Mouse (Mus musculus) CH12.LX (cell line): ENCODE data around the gene Cbx4. TPM values are rescaled to one million over a fixed set of nuclear protein-coding genes. Genes with fewer than 3 reads are reported as not detected.

Experiments
- DNase-seq: peaks from one replicate; pipeline ENCODE4 v3.0.0-alpha.2; 2013; ENCODE audit errors: extremely low read depth
- H3K27ac ChIP-seq: 2 replicates; pipeline ENCODE4 v1.5.1; 2012; ENCODE audit warnings: low read depth, mild to moderate bottlenecking, control low read depth, moderate library complexity; ENCODE audit not compliant: insufficient read depth
- H3K27me3 ChIP-seq: replicated peaks from 2 replicates; pipeline ENCODE3; 2012; ENCODE audit warnings: inconsistent platforms
- H3K36me3 ChIP-seq, 2 experiments: replicated peaks in 1 of 2; 2 replicates each; pipeline versions ENCODE3 to v1.6.1; 2012; ENCODE audit warnings: inconsistent platforms in 1 of 2, low read length in 1 of 2, mild to moderate bottlenecking in 1 of 2, mixed read lengths in 1 of 2, moderate library complexity in 1 of 2; ENCODE audit not compliant: control insufficient read depth in 1 of 2, insufficient read depth in 1 of 2
- H3K4me1 ChIP-seq, 2 experiments: 2 replicates each; pipeline ENCODE4 v1.6.1; 2012; ENCODE audit warnings: inconsistent platforms in 1 of 2, moderate library complexity in 1 of 2; ENCODE audit not compliant: insufficient read depth in 2 of 2, control insufficient read depth in 1 of 2
- H3K4me2 ChIP-seq: 2 replicates; pipeline ENCODE4 v1.6.1; 2012; ENCODE audit warnings: low read depth, mild to moderate bottlenecking, control low read depth; ENCODE audit not compliant: poor library complexity, insufficient read depth, severe bottlenecking
- H3K4me3 ChIP-seq, 3 experiments: fragments of 150-350 bp in 1 of 3; sonication (generic) in 1 of 3; replicated peaks in 1 of 3; 2 replicates each; pipeline versions ENCODE3 to v1.5.1; 2011 to 2012; ENCODE audit warnings: low read depth in 2 of 3, low read length in 2 of 3, mild to moderate bottlenecking in 2 of 3, moderate library complexity in 2 of 3, control low read depth in 1 of 3, improper control_type of control experiment in 1 of 3, inconsistent platforms in 1 of 3, mixed read lengths in 1 of 3; ENCODE audit not compliant: poor library complexity in 1 of 3
- H3K79me2 ChIP-seq: replicated peaks from 2 replicates; pipeline ENCODE4 v1.6.1; 2012; ENCODE audit warnings: mild to moderate bottlenecking, moderate library complexity; ENCODE audit not compliant: control insufficient read depth, poor library complexity, insufficient read depth, severe bottlenecking; ENCODE audit errors: extremely low read depth
- H3K9ac ChIP-seq: 2 replicates; pipeline ENCODE4 v1.6.1; 2012; ENCODE audit warnings: low read depth, mild to moderate bottlenecking, control low read depth, moderate library complexity; ENCODE audit not compliant: insufficient read depth
- H3K9me3 ChIP-seq: replicated peaks from 2 replicates; pipeline ENCODE3; 2012; ENCODE audit warnings: low read length, inconsistent platforms, mixed read lengths
- BHLHE40 ChIP-seq: IDR thresholded peaks from 2 replicates; pipeline ENCODE4 v1.6.1; 2011; ENCODE audit warnings: mild to moderate bottlenecking, low read depth, low read length, improper control_type of control experiment
- CHD1 ChIP-seq: IDR thresholded peaks from 2 replicates; pipeline ENCODE4 v1.6.1; 2012; ENCODE audit warnings: low read depth, low read length, improper control_type of control experiment, inconsistent platforms
- CHD2 ChIP-seq: IDR thresholded peaks from 2 replicates; pipeline ENCODE4 v1.6.1; 2011; ENCODE audit warnings: low read length, improper control_type of control experiment
- CTCF ChIP-seq, 2 experiments: IDR thresholded peaks in 1 of 2; conservative IDR thresholded peaks in 1 of 2; 2 replicates each; pipeline ENCODE4 v1.5.1; 2011 to 2012; ENCODE audit warnings: low read depth in 2 of 2, low read length in 2 of 2, improper control_type of control experiment in 1 of 2, inconsistent platforms in 1 of 2, mild to moderate bottlenecking in 1 of 2, moderate library complexity in 1 of 2
- E2F4 ChIP-seq: IDR thresholded peaks from 2 replicates; pipeline ENCODE4 v1.6.1; 2011; ENCODE audit warnings: low read depth, low read length, improper control_type of control experiment; ENCODE audit not compliant: insufficient replicate concordance
- ELF1 ChIP-seq: IDR thresholded peaks from 2 replicates; pipeline ENCODE4 v1.6.1; 2014; ENCODE audit warnings: low read depth, mild to moderate bottlenecking, inconsistent platforms, low read length, improper control_type of control experiment
- EP300 ChIP-seq: IDR thresholded peaks from 2 replicates; pipeline ENCODE4 v1.6.1; 2011; ENCODE audit warnings: low read length, improper control_type of control experiment
- ETS1 ChIP-seq: conservative IDR thresholded peaks from 2 replicates; pipeline ENCODE4 v1.6.1; 2012; ENCODE audit warnings: low read depth, mild to moderate bottlenecking, inconsistent platforms, low read length, improper control_type of control experiment, moderate library complexity
- GABPA ChIP-seq: IDR thresholded peaks from 2 replicates; pipeline ENCODE4 v1.6.1; 2012; ENCODE audit warnings: low read depth, low read length, improper control_type of control experiment, inconsistent platforms; ENCODE audit not compliant: insufficient replicate concordance
- HCFC1 ChIP-seq: IDR thresholded peaks from 2 replicates; pipeline ENCODE4 v1.6.1; 2012; ENCODE audit warnings: low read depth, mild to moderate bottlenecking, inconsistent platforms, low read length, improper control_type of control experiment
- IRF4 ChIP-seq: IDR thresholded peaks from 2 replicates; pipeline ENCODE4 v1.6.1; 2014; ENCODE audit warnings: low read depth, mild to moderate bottlenecking, inconsistent platforms, low read length, improper control_type of control experiment
- JUN ChIP-seq: IDR thresholded peaks from 2 replicates; pipeline ENCODE4 v1.6.1; 2011; ENCODE audit warnings: low read depth, mild to moderate bottlenecking, low read length, improper control_type of control experiment, moderate library complexity; ENCODE audit not compliant: insufficient read depth
- JUND ChIP-seq: conservative IDR thresholded peaks from 2 replicates; pipeline ENCODE4 v1.6.1; 2011; ENCODE audit warnings: low read depth, low read length, improper control_type of control experiment
- KAT2A ChIP-seq: IDR thresholded peaks from 2 replicates; pipeline ENCODE4 v1.6.1; 2012; ENCODE audit warnings: low read length, improper control_type of control experiment, inconsistent platforms; ENCODE audit not compliant: insufficient replicate concordance
- MAFK ChIP-seq: IDR thresholded peaks from 2 replicates; pipeline ENCODE4 v1.6.1; 2011; ENCODE audit warnings: low read length, improper control_type of control experiment; ENCODE audit not compliant: insufficient replicate concordance
- MAX ChIP-seq: IDR thresholded peaks from 2 replicates; pipeline ENCODE4 v1.6.1; 2011; ENCODE audit warnings: low read length, improper control_type of control experiment
- MAZ ChIP-seq: IDR thresholded peaks from 2 replicates; pipeline ENCODE4 v1.6.1; 2012; ENCODE audit warnings: low read depth, mild to moderate bottlenecking, inconsistent platforms, low read length, improper control_type of control experiment, moderate library complexity
- MEF2A ChIP-seq: IDR thresholded peaks from 2 replicates; pipeline ENCODE4 v1.6.1; 2014; ENCODE audit warnings: low read depth, mild to moderate bottlenecking, inconsistent platforms, low read length, improper control_type of control experiment, borderline replicate concordance
- MXI1 ChIP-seq: IDR thresholded peaks from 2 replicates; pipeline ENCODE4 v1.6.1; 2011; ENCODE audit warnings: mild to moderate bottlenecking, low read depth, low read length, improper control_type of control experiment
- MYC ChIP-seq: IDR thresholded peaks from 2 replicates; pipeline ENCODE4 v1.6.1; 2011; ENCODE audit warnings: low read depth, mild to moderate bottlenecking, improper control_type of control experiment, low read length
- NELFE ChIP-seq: IDR thresholded peaks from 2 replicates; pipeline ENCODE4 v1.6.1; 2011; ENCODE audit warnings: low read depth, low read length, improper control_type of control experiment
- NRF1 ChIP-seq: IDR thresholded peaks from 2 replicates; pipeline ENCODE4 v1.6.1; 2014; ENCODE audit warnings: low read depth, mild to moderate bottlenecking, inconsistent platforms, low read length, improper control_type of control experiment, moderate library complexity
- PAX5 ChIP-seq: IDR thresholded peaks from 2 replicates; pipeline ENCODE4 v1.6.1; 2012; ENCODE audit warnings: low read length, inconsistent platforms, mixed read lengths
- POLR2A ChIP-seq: IDR thresholded peaks from 2 replicates; pipeline ENCODE4 v1.6.1; 2011; ENCODE audit warnings: low read depth, mild to moderate bottlenecking, improper control_type of control experiment, low read length
- POLR2AphosphoS2 ChIP-seq: IDR thresholded peaks from 2 replicates; pipeline ENCODE4 v1.6.1; 2011; ENCODE audit warnings: low read depth, low read length, improper control_type of control experiment
- RAD21 ChIP-seq: IDR thresholded peaks from 2 replicates; pipeline ENCODE4 v1.6.1; 2011; ENCODE audit warnings: low read depth, mild to moderate bottlenecking, low read length, improper control_type of control experiment, moderate library complexity
- RCOR1 ChIP-seq: conservative IDR thresholded peaks from 2 replicates; pipeline ENCODE4 v1.6.1; 2012; ENCODE audit warnings: low read depth, mild to moderate bottlenecking, inconsistent platforms, low read length, improper control_type of control experiment
- SIN3A ChIP-seq: IDR thresholded peaks from 2 replicates; pipeline ENCODE4 v1.6.1; 2012; ENCODE audit warnings: low read length, improper control_type of control experiment, inconsistent platforms
- SMC3 ChIP-seq: IDR thresholded peaks from 2 replicates; pipeline ENCODE4 v1.6.1; 2011; ENCODE audit warnings: low read depth, low read length, improper control_type of control experiment
- TBP ChIP-seq: conservative IDR thresholded peaks from 2 replicates; pipeline ENCODE4 v1.6.1; 2011; ENCODE audit warnings: low read depth, low read length, improper control_type of control experiment
- TCF12 ChIP-seq: IDR thresholded peaks from 2 replicates; pipeline ENCODE4 v1.6.1; 2014; ENCODE audit warnings: low read depth, mild to moderate bottlenecking, inconsistent platforms, low read length, improper control_type of control experiment
- UBTF ChIP-seq: IDR thresholded peaks from 2 replicates; pipeline ENCODE4 v1.6.1; 2012; ENCODE audit warnings: low read depth, mild to moderate bottlenecking, inconsistent platforms, low read length, improper control_type of control experiment, moderate library complexity
- USF1 ChIP-seq: IDR thresholded peaks from 2 replicates; pipeline ENCODE4 v1.6.1; 2014; ENCODE audit warnings: low read depth, mild to moderate bottlenecking, inconsistent platforms, low read length, improper control_type of control experiment
- USF2 ChIP-seq: conservative IDR thresholded peaks from 2 replicates; pipeline ENCODE4 v1.6.1; 2011; ENCODE audit warnings: low read depth, low read length, improper control_type of control experiment
- ZC3H11A ChIP-seq: IDR thresholded peaks from 2 replicates; pipeline ENCODE4 v1.6.1; 2012; ENCODE audit warnings: low read depth, mild to moderate bottlenecking, inconsistent platforms, low read length, improper control_type of control experiment
- ZKSCAN1 ChIP-seq: IDR thresholded peaks from 2 replicates; pipeline ENCODE4 v1.6.1; 2012; ENCODE audit warnings: low read depth, inconsistent platforms, low read length, improper control_type of control experiment, borderline replicate concordance
- ZMIZ1 ChIP-seq: IDR thresholded peaks from 2 replicates; pipeline ENCODE4 v1.6.1; 2012; ENCODE audit warnings: low read depth, mild to moderate bottlenecking, inconsistent platforms, low read length, improper control_type of control experiment
- ZNF384 ChIP-seq: IDR thresholded peaks from 2 replicates; pipeline ENCODE4 v1.6.1; 2012; ENCODE audit warnings: low read depth, low read length, improper control_type of control experiment, inconsistent platforms
- dilution Hi-C: fragments of 300-500 bp; cut with MboI; formaldehyde crosslinking; loops from 2 replicates; pipeline ENCODE4 v1.14.3; 2020; ENCODE audit warnings: low sequenced_read_pairs; ENCODE audit not compliant: extremely low pct_unique_long_range_greater_than_20kb, extremely low pct_ligation_motif_present
- in situ Hi-C: fragments of 300-500 bp; cut with MboI; formaldehyde crosslinking; loops from 3 replicates; pipeline ENCODE4 v1.14.3; 2019; ENCODE audit warnings: low sequenced_read_pairs, low pct_ligation_motif_present, low pct_unique_long_range_greater_than_20kb, mixed read lengths
- polyA plus RNA-seq: library from polyadenylated mRNA; unstranded; fragments of >175 nt; gene quantifications from 2 replicates; pipeline ENCODE4 v1.2.1, GENCODE M21; 2012; ENCODE audit warnings: low read depth; ENCODE audit not compliant: insufficient read length
- total RNA-seq, 2 experiments: library from RNA; depleted of rRNA; stranded (reverse); fragments of 300-350 nt in 1 of 2; fragments of >200 nt in 1 of 2; gene quantifications; 2 replicates each; pipeline ENCODE4 v1.2.3; 2012 to 2014

The Cbx4 gene
- total and polyA plus RNA-seq, 3 experiments = 15.0 to 40.4 (median 26.0) TPM

- peak; percentile 85 for DNase-seq
- Histone ChIP-seq H3K4me2 (0 out of 2 replicates have a peak overlapping the region, but pooled peaks have one; percentile 26), H3K4me1 (peaks cover 7 to 34% of the 10 kb centered on the region in 2 experiments), H3K4me3 (no peak overlapping the region), H3K79me2 (no peaks in the 10 kb centered on the region), H3K9me3 (peaks cover 5% of the 10 kb centered on the region), H3K27me3 (peaks cover 2% of the 10 kb centered on the region), H3K36me3 (peaks cover 24 to 37% of the 10 kb centered on the region in 2 experiments), H3K27ac (no peak overlapping the region), H3K9ac (no peak overlapping the region)
- dilution Hi-C loops = no loop called here
- in situ Hi-C loops = no loop called here
- TF ChIP-seq POLR2AphosphoS2 (no peak), MYC (0 out of 2 replicates have a peak, but pooled peaks have one; percentile 19), IRF4 (peak; percentile 80; the same call in 1 of the 2 replicates), ZNF384 (peak; percentile 4; the same call in 1 of the 2 replicates), ZC3H11A (peak; percentile 72), USF1 (no peak), NELFE (no peak; the same call in 1 of the 2 replicates), KAT2A (0 out of 2 replicates have a peak, but pooled peaks have one; percentile 10), ZMIZ1 (no peak), MAX (peak; percentile 48; the same call in 1 of the 2 replicates), MXI1 (peak; percentile 61), CTCF (conservative IDR thresholded peaks at IDR 0.05 in 1 of 2, IDR thresholded peaks at IDR 0.05 in 1 of 2; ENCODE audit: low read depth in 2 of 2, low read length in 2 of 2) (peak; percentile 75 to 95), E2F4 (no peak), JUN (no peak), TCF12 (peak; percentile 65), NRF1 (peak; percentile 37), UBTF (no peak), EP300 (no peak), SMC3 (peak; percentile 92), GABPA (no peak), CHD2 (peak; percentile 95), HCFC1 (0 out of 2 replicates have a peak, but pooled peaks have one; percentile 29), MAZ (peak; percentile 86), BHLHE40 (peak; percentile 98), ETS1 (peak; percentile 69), ELF1 (no peak), MEF2A (peak; percentile 69; the same call in 1 of the 2 replicates), MAFK (no peak), POLR2A (no peak), RCOR1 (no peak), ZKSCAN1 (no peak), PAX5 (no peak), SIN3A (peak; percentile 75), JUND (no peak), USF2 (no peak), RAD21 (peak; percentile 92), TBP (no peak), CHD1 (no peak)
Measured at GRCm38 (mm10) chr11:119033874-119034558, 52.0 kb downstream of the Cbx4 start.
